Mouse (Mus musculus) limb, embryonic 14.5 days (tissue): ENCODE data around the gene Bysl. TPM values are rescaled to one million over a fixed set of nuclear protein-coding genes. Genes with fewer than 3 reads are reported as not detected.
A peak's percentile ranks its signal among the peaks of the same experiment; 100 is the strongest.

Experiments
- ATAC-seq: fragments of 200-750 bp; cut with Nextera tagmentation; 2 replicates; pipeline ENCODE4 v1.8.0; 2017; ENCODE audit warnings: low read depth, moderate number of reproducible peaks, moderate TSS enrichment; ENCODE audit not compliant: low FRiP score
- DNase-seq: peaks from one replicate; pipeline ENCODE4 v3.0.0-alpha.2; 2015; ENCODE audit warnings: low spot score
- H3K27ac ChIP-seq: fragments of 300-500 bp; sonication (generic); replicated peaks from 2 replicates; pipeline ENCODE4 v1.5.1; 2014; ENCODE audit warnings: low read depth, mild to moderate bottlenecking, low read length, moderate library complexity, mixed read lengths
- H3K27me3 ChIP-seq: fragments of 300-500 bp; sonication (generic); 2 replicates; pipeline ENCODE4 v1.6.1; 2014; ENCODE audit warnings: low read length, mixed read lengths; ENCODE audit not compliant: control insufficient read depth, insufficient read depth
- H3K36me3 ChIP-seq: fragments of 300-500 bp; sonication (generic); 2 replicates; pipeline ENCODE4 v1.6.1; 2014; ENCODE audit warnings: mild to moderate bottlenecking, low read length, moderate library complexity, mixed read lengths; ENCODE audit not compliant: control insufficient read depth, insufficient read depth
- H3K4me1 ChIP-seq: fragments of 300-500 bp; sonication (generic); 2 replicates; pipeline ENCODE4 v1.6.1; 2014; ENCODE audit warnings: antibody characterized with exemption, low read length, mixed read lengths; ENCODE audit not compliant: control insufficient read depth, insufficient read depth
- H3K4me2 ChIP-seq: fragments of 300-500 bp; sonication (generic); replicated peaks from 2 replicates; pipeline ENCODE4 v1.6.1; 2014; ENCODE audit warnings: low read depth, mild to moderate bottlenecking, low read length, moderate library complexity; ENCODE audit not compliant: severe bottlenecking
- H3K4me3 ChIP-seq: fragments of 300-500 bp; sonication (generic); replicated peaks from 2 replicates; pipeline ENCODE4 v1.5.1; 2014; ENCODE audit warnings: low read length
- H3K9ac ChIP-seq: fragments of 300-500 bp; sonication (generic); 2 replicates; pipeline ENCODE4 v1.6.1; 2014; ENCODE audit warnings: mild to moderate bottlenecking, low read depth, low read length, moderate library complexity; ENCODE audit not compliant: severe bottlenecking
- H3K9me3 ChIP-seq: fragments of 300-500 bp; sonication (generic); 2 replicates; pipeline ENCODE4 v1.6.1; 2016; ENCODE audit warnings: low read length; ENCODE audit not compliant: control insufficient read depth
- POLR2A ChIP-seq: fragments of 200-500 bp; IDR thresholded peaks from 2 replicates; pipeline ENCODE4 v1.8.0; 2012; ENCODE audit warnings: inconsistent platforms, mild to moderate bottlenecking, moderate library complexity, borderline replicate concordance; ENCODE audit not compliant: insufficient read depth, insufficient read length; ENCODE audit errors: extremely low read depth
- WGBS: fragments of 180-500 bp; shearing (Covaris S2); extraction: QIAGEN DNeasy Blood & Tissue Kit; methylation state at CpG from one replicate; pipeline ENCODE4 v1.1.7; 2014; 5-methylcytosine and 5-hydroxymethylcytosine counted together
- polyA plus RNA-seq, 2 experiments: library from polyadenylated mRNA; depleted of rRNA in 1 of 2; stranded (reverse) in 1 of 2; unstranded in 1 of 2; fragments of >200 nt; fragmentation: Nextera tagmentation in 1 of 2; extraction: Ambion mirVana in 1 of 2; gene quantifications; 2 replicates each; pipeline versions ENCODE4 v1.2.1 to v1.2.3; 2012 to 2014

Bysl gene
- polyA plus RNA-seq, 2 experiments, result 20.4 to 20.6 TPM

- ATAC-seq, result no peak
- peak overlapping the region; percentile 96; the same call in 1 of the 2 replicates for H3K27ac ChIP-seq
- 53% methylated on average over 13 of the region's 13 CpGs for WGBS
- TF ChIP-seq POLR2A, result no peak
- peaks cover 64% of the 10 kb centered on the region for H3K36me3 ChIP-seq
- H3K4me3 ChIP-seq, result peak overlapping the region; percentile 90
- peak overlapping the region; percentile 82 for H3K9ac ChIP-seq
- DNase-seq, result no peak
- no peaks in the 10 kb centered on the region for H3K9me3 ChIP-seq
- H3K4me2 ChIP-seq, result peak overlapping the region; percentile 89
- peaks cover 24% of the 10 kb centered on the region for H3K4me1 ChIP-seq
- H3K27me3 ChIP-seq, result no peaks in the 10 kb centered on the region
Observed at GRCm38 (mm10) chr17:47597261-47597660, 14.0 kb downstream of the Bysl start.

- Histone ChIP-seq H3K4me2 (peak overlapping the region; percentile 89), H3K27me3 (no peaks in the 10 kb centered on the region), H3K4me1 (peaks cover 24% of the 10 kb centered on the region), H3K4me3 (peak overlapping the region; percentile 90), H3K9ac (peak overlapping the region; percentile 82), H3K36me3 (peaks cover 59% of the 10 kb centered on the region), H3K9me3 (no peaks in the 10 kb centered on the region), H3K27ac (peak overlapping the region; percentile 96)
- DNase-seq (no peak), ATAC-seq (no peak)
- WGBS, result 51% methylated on average over 5 of the region's 5 CpGs
- no peak for TF ChIP-seq POLR2A
Observed at GRCm38 (mm10) chr17:47596839-47597164, 14.5 kb downstream of the Bysl start.

GRCm38 (mm10) chr17:47596162-47596838 is 15.0 kb downstream of the Bysl start:
- peak overlapping the region; percentile 82 for H3K9ac ChIP-seq
- peaks cover 54% of the 10 kb centered on the region for H3K36me3 ChIP-seq
- peak overlapping the region; percentile 90 for H3K4me3 ChIP-seq
- no peak for DNase-seq
- H3K27me3 ChIP-seq, result no peaks in the 10 kb centered on the region
- no peak for ATAC-seq
- H3K4me1 ChIP-seq, result peaks cover 24% of the 10 kb centered on the region
- peak overlapping the region; percentile 89 for H3K4me2 ChIP-seq
- no peaks in the 10 kb centered on the region for H3K9me3 ChIP-seq
- TF ChIP-seq POLR2A, result no peak
- H3K27ac ChIP-seq, result peak overlapping the region; percentile 96
- WGBS, result 16% methylated on average over 6 of the region's 6 CpGs

GRCm38 (mm10) chr17:47595248-47596161 is 15.8 kb downstream of the Bysl start:
- Histone ChIP-seq H3K36me3 (peaks cover 47% of the 10 kb centered on the region), H3K9me3 (no peaks in the 10 kb centered on the region), H3K9ac (peak overlapping the region; percentile 82), H3K4me1 (peaks cover 24% of the 10 kb centered on the region), H3K27me3 (no peaks in the 10 kb centered on the region), H3K4me2 (peak overlapping the region; percentile 89), H3K27ac (peak overlapping the region; percentile 96), H3K4me3 (peak overlapping the region; percentile 90)
- TF ChIP-seq POLR2A, result 0 out of 2 replicates have a peak, but pooled peaks have one; percentile 30
- 1% methylated on average over 21 of the region's 21 CpGs for WGBS
- peak; percentile 69 for ATAC-seq
- peak; percentile 89 for DNase-seq

- Histone ChIP-seq H3K27ac (peak overlapping the region; percentile 96), H3K36me3 (peaks cover 41% of the 10 kb centered on the region), H3K4me1 (peaks cover 24% of the 10 kb centered on the region), H3K4me3 (peak overlapping the region; percentile 90), H3K4me2 (peak overlapping the region; percentile 89), H3K27me3 (no peaks in the 10 kb centered on the region), H3K9ac (peak overlapping the region; percentile 82), H3K9me3 (no peaks in the 10 kb centered on the region)
- 2% methylated on average over 6 of the region's 9 CpGs for WGBS
- ATAC-seq, result no peak
- DNase-seq, result no peak
- no peak for TF ChIP-seq POLR2A
Observed at GRCm38 (mm10) chr17:47594969-47595247, 16.4 kb downstream of the Bysl start.
